15 mouse cellular contexts compared by ENCODE assay signal in genomic region chr2:28606601-28607340, GRCm38 (mm10). TPM values are rescaled to one million over a fixed set of nuclear protein-coding genes. Genes with fewer than 3 reads are reported as not detected.
DNase-seq lines count a peak whose midpoint lies in the region; ATAC-seq and TF ChIP-seq lines count a peak whose summit lies in the region.
"Had no signal": no experiment of that assay in that cellular context is flagged by ENCODE, and none has a peak within 500 bp of the region (broad histone marks: within the 10 kb centered on the region; RNA-seq: fewer than 3 reads in every experiment).

No protein-coding gene starts in this region.

- H3K36me3 ChIP-seq in intestine, embryonic 14.5 days (ENCODE audit: control insufficient read depth, insufficient read depth, low read length), result no peaks in the 10 kb centered on the region
- H3K36me3 ChIP-seq in intestine, embryonic 16.5 days (ENCODE audit: control insufficient read depth, insufficient read depth, low read length), result no peaks in the 10 kb centered on the region
- no peaks in the 10 kb centered on the region for H3K36me3 ChIP-seq in ES-E14 (ENCODE audit: control insufficient read depth, insufficient read depth, low read length, poor library complexity, severe bottlenecking)
- peaks cover 27% of the 10 kb centered on the region for H3K36me3 ChIP-seq in liver, postnatal 0 days (replicated peaks; ENCODE audit: insufficient read depth, low read length)
- H3K36me3 ChIP-seq: neural tube, embryonic 12.5 days had no signal

- TF ChIP-seq POLR2A in cortical plate, adult 2 months (IDR thresholded peaks at IDR 0.05; ENCODE audit: extremely low read depth, insufficient read depth, low read length), result no peak

- TF ChIP-seq EP300 in liver, postnatal 0 days (IDR thresholded peaks at IDR 0.05; ENCODE audit: low read depth), result peak; percentile 49; the same call in 1 of the 2 replicates

- H3K9ac ChIP-seq in intestine, embryonic 14.5 days (ENCODE audit: low read length), result no peak overlapping the region
- no peak overlapping the region for H3K9ac ChIP-seq in intestine, embryonic 16.5 days (ENCODE audit: low read depth, low read length)
- peak overlapping the region; percentile 24; the same call in 1 of the 2 replicates for H3K9ac ChIP-seq in ES-E14 (ENCODE audit: insufficient read depth, low read depth, low read length, poor library complexity, severe bottlenecking)
- H3K9ac ChIP-seq in liver, postnatal 0 days (replicated peaks), result no peak overlapping the region
- H3K9ac ChIP-seq: neural tube, embryonic 12.5 days had no signal

- ATAC-seq in intestine, embryonic 14.5 days (replicated peaks; ENCODE audit: low FRiP score, low TSS enrichment, low read depth), result 0 out of 2 replicates have a peak, but pooled peaks have one; percentile 15
- no peak for ATAC-seq in intestine, embryonic 16.5 days
- no peak for ATAC-seq in liver, postnatal 0 days
- ATAC-seq in frontal cortex, adult (ENCODE audit: low TSS enrichment), result no peak

- no peak overlapping the region for H3K4me2 ChIP-seq in intestine, embryonic 14.5 days (ENCODE audit: low read length)
- no peak overlapping the region for H3K4me2 ChIP-seq in intestine, embryonic 16.5 days (ENCODE audit: low read depth, low read length)
- H3K4me2 ChIP-seq in liver, postnatal 0 days (ENCODE audit: low read depth, low read length), result no peak overlapping the region
- H3K4me2 ChIP-seq: neural tube, embryonic 12.5 days had no signal

- no peaks in the 10 kb centered on the region for H3K27me3 ChIP-seq in intestine, embryonic 14.5 days (replicated peaks; ENCODE audit: control insufficient read depth, insufficient read depth, low read length)
- no peaks in the 10 kb centered on the region for H3K27me3 ChIP-seq in intestine, embryonic 16.5 days (replicated peaks; ENCODE audit: control insufficient read depth, insufficient read depth, low read length)
- H3K27me3 ChIP-seq in liver, postnatal 0 days (ENCODE audit: insufficient read depth, low read length), result no peaks in the 10 kb centered on the region
- H3K27me3 ChIP-seq: neural tube, embryonic 12.5 days had no signal

- in situ Hi-C loops in ES-E14 (cut with MboI; ENCODE audit: low sequenced_read_pairs in 2 of 2, unreplicated experiment in 2 of 2), result no loop called here

- 59% methylated on average over 8 of the region's 8 CpGs for WGBS in intestine, embryonic 14.5 days
- WGBS in intestine, embryonic 16.5 days, result 65% methylated on average over 8 of the region's 8 CpGs
- WGBS in liver, postnatal 0 days (ENCODE audit: insufficient replicate concordance), result 62% methylated on average over 8 of the region's 8 CpGs

- H3K9me3 ChIP-seq in intestine, embryonic 14.5 days (ENCODE audit: control insufficient read depth, low read length), result no peaks in the 10 kb centered on the region
- H3K9me3 ChIP-seq in intestine, embryonic 16.5 days (ENCODE audit: control insufficient read depth, low read length), result no peaks in the 10 kb centered on the region
- no peaks in the 10 kb centered on the region for H3K9me3 ChIP-seq in ES-E14 (ENCODE audit: control insufficient read depth, insufficient read depth, low read depth, low read length)
- no peaks in the 10 kb centered on the region for H3K9me3 ChIP-seq in liver, postnatal 0 days (ENCODE audit: low read length)
- H3K9me3 ChIP-seq: neural tube, embryonic 12.5 days had no signal

- H3K4me3 ChIP-seq in intestine, embryonic 14.5 days (ENCODE audit: low read depth, low read length), result no peak overlapping the region
- no peak overlapping the region for H3K4me3 ChIP-seq in intestine, embryonic 16.5 days (ENCODE audit: low read length)
- H3K4me3 ChIP-seq in ES-E14 (ENCODE audit: insufficient read depth in 1 of 2, low read depth in 1 of 2, low read length in 2 of 2, poor library complexity in 1 of 2, severe bottlenecking in 1 of 2), result no peak overlapping the region
- H3K4me3 ChIP-seq in cortical plate, adult 2 months (ENCODE audit: insufficient read depth, low read length), result no peak overlapping the region
- no peak overlapping the region for H3K4me3 ChIP-seq in liver, postnatal 0 days (ENCODE audit: low read depth, low read length)
- H3K4me3 ChIP-seq: neural tube, embryonic 12.5 days had no signal

- H3K27ac ChIP-seq in intestine, embryonic 14.5 days (ENCODE audit: low read depth), result no peak overlapping the region
- no peak overlapping the region for H3K27ac ChIP-seq in intestine, embryonic 16.5 days (ENCODE audit: low read length)
- peak overlapping the region; percentile 26; the same call in 1 of the 2 replicates for H3K27ac ChIP-seq in ES-E14 (ENCODE audit: insufficient read depth, low read depth, low read length, poor library complexity, severe bottlenecking)
- no peak overlapping the region for H3K27ac ChIP-seq in cortical plate, adult 2 months (ENCODE audit: insufficient read depth, low read length)
- peak overlapping the region; percentile 78 for H3K27ac ChIP-seq in liver, postnatal 0 days (ENCODE audit: low read depth)
- H3K27ac ChIP-seq: neural tube, embryonic 12.5 days had no signal

- no peak for DNase-seq in intestine, embryonic 14.5 days (ENCODE audit: low spot score)
- no peak for DNase-seq in ES-E14 (ENCODE audit: low read depth, low spot score)
- DNase-seq in liver, postnatal 0 days, result peak; percentile 26
- DNase-seq in right cerebral cortex, postnatal 36 days (ENCODE audit: low spot score in 2 of 2), result no peak
- DNase-seq: kidney, postnatal 25 days; right cerebral cortex, postnatal 4 days; thymus, adult 2 months had no signal

- peak; percentile 31; the same call in 1 of the 2 replicates for TF ChIP-seq CTCF in cortical plate, adult 2 months (IDR thresholded peaks at IDR 0.05; ENCODE audit: extremely low read depth, insufficient read depth, low read length)
- TF ChIP-seq CTCF in liver, postnatal 0 days (IDR thresholded peaks at IDR 0.05; ENCODE audit: low read depth), result peak; percentile 65

- H3K4me1 ChIP-seq in intestine, embryonic 14.5 days (replicated peaks; ENCODE audit: control insufficient read depth, insufficient read depth, low read length), result no peaks in the 10 kb centered on the region
- peaks cover 2% of the 10 kb centered on the region; the same call in 1 of the 2 replicates for H3K4me1 ChIP-seq in intestine, embryonic 16.5 days (ENCODE audit: control insufficient read depth, insufficient read depth, low read length)
- H3K4me1 ChIP-seq in ES-E14 (ENCODE audit: control insufficient read depth in 2 of 2, insufficient read depth in 2 of 2, low read length in 2 of 2, poor library complexity in 1 of 2), result peaks cover 0 to 30% of the 10 kb centered on the region in 2 experiments; a peak in 2 of 4 replicates
- no peaks in the 10 kb centered on the region for H3K4me1 ChIP-seq in cortical plate, adult 2 months (ENCODE audit: control insufficient read depth, insufficient read depth, low read length)
- peaks cover 24% of the 10 kb centered on the region for H3K4me1 ChIP-seq in liver, postnatal 0 days (ENCODE audit: insufficient read depth)
- H3K4me1 ChIP-seq: neural tube, embryonic 12.5 days had no signal

TF ChIP-seq in ES-E14, 5 proteins besides CTCF, POLR2A, EP300 and RAD21:
- no peak for TF ChIP-seq CHD2 (IDR thresholded peaks at IDR 0.05; ENCODE audit: low read depth, low read length)
- no peak for TF ChIP-seq MAFK (IDR thresholded peaks at IDR 0.05; ENCODE audit: insufficient read depth, low read depth, low read length)
- TF ChIP-seq ZNF384 (IDR thresholded peaks at IDR 0.05; ENCODE audit: low read depth, low read length), result no peak
- TF ChIP-seq HCFC1 (IDR thresholded peaks at IDR 0.05; ENCODE audit: borderline replicate concordance, insufficient read depth, low read length), result no peak
- TF ChIP-seq ZC3H11A (IDR thresholded peaks at IDR 0.05; ENCODE audit: borderline replicate concordance, low read depth, low read length), result no peak

RNA-seq across cellular contexts. Expression of gene Gfi1b, which starts 15.0 kb away (rescaled TPM):
- polyA plus RNA-seq in intestine, embryonic 14.5 days (2014; fragmentation: Nextera tagmentation; extraction: Ambion mirVana), result 0.27 TPM in 1 of 2 replicates, not detected in the other
- polyA plus RNA-seq in intestine, embryonic 16.5 days (2015; fragmentation: Nextera tagmentation; extraction: Ambion mirVana), result 1.1 and 2.5 TPM in 2 replicates
- total RNA-seq in ES-E14 (2012; rRNA removed), result not detected in 2 replicates
- not detected in 2 replicates for polyA plus RNA-seq in cortical plate, adult 2 months (2012; rRNA removed)
- 48.9 and 52.2 TPM in 2 replicates for polyA plus RNA-seq in liver, postnatal 0 days (2015; fragmentation: Nextera tagmentation; extraction: Ambion mirVana)
- total RNA-seq: gastrocnemius, adult 8-10 months had no signal

RNA-seq across cellular contexts. Expression of gene Gtf3c5, which starts 23.2 kb away (rescaled TPM):
- 30.4 and 30.5 TPM in 2 replicates for polyA plus RNA-seq in intestine, embryonic 14.5 days (2014; fragmentation: Nextera tagmentation; extraction: Ambion mirVana)
- polyA plus RNA-seq in intestine, embryonic 16.5 days (2015; fragmentation: Nextera tagmentation; extraction: Ambion mirVana), result 27.5 and 32.2 TPM in 2 replicates
- 20.0 and 22.6 TPM in 2 replicates for total RNA-seq in ES-E14 (2012; rRNA removed)
- 20.7 and 23.3 TPM in 2 replicates for polyA plus RNA-seq in cortical plate, adult 2 months (2012; rRNA removed)
- polyA plus RNA-seq in liver, postnatal 0 days (2015; fragmentation: Nextera tagmentation; extraction: Ambion mirVana), result 4.5 and 5.8 TPM in 2 replicates

RNA-seq across cellular contexts. Expression of gene Tsc1, which starts 34.3 kb away (rescaled TPM):
- 17.2 and 19.4 TPM in 2 replicates for polyA plus RNA-seq in intestine, embryonic 14.5 days (2014; fragmentation: Nextera tagmentation; extraction: Ambion mirVana)
- 12.6 and 13.8 TPM in 2 replicates for polyA plus RNA-seq in intestine, embryonic 16.5 days (2015; fragmentation: Nextera tagmentation; extraction: Ambion mirVana)
- 14.9 and 18.3 TPM in 2 replicates for total RNA-seq in ES-E14 (2012; rRNA removed)
- polyA plus RNA-seq in cortical plate, adult 2 months (2012; rRNA removed), result 36.1 and 38.7 TPM in 2 replicates
- polyA plus RNA-seq in liver, postnatal 0 days (2015; fragmentation: Nextera tagmentation; extraction: Ambion mirVana), result 3.7 TPM in 2 replicates

RNA-seq across cellular contexts. Expression of gene Cel, which starts 43.6 kb away (rescaled TPM):
- 67.3 TPM in 1 of 2 replicates, not detected in the other for polyA plus RNA-seq in intestine, embryonic 14.5 days (2014; fragmentation: Nextera tagmentation; extraction: Ambion mirVana)
- 383 and 542 TPM in 2 replicates for polyA plus RNA-seq in intestine, embryonic 16.5 days (2015; fragmentation: Nextera tagmentation; extraction: Ambion mirVana)
- not detected in 2 replicates for total RNA-seq in ES-E14 (2012; rRNA removed)
- 0.06 and 0.08 TPM in 2 replicates for polyA plus RNA-seq in cortical plate, adult 2 months (2012; rRNA removed)
- polyA plus RNA-seq in liver, postnatal 0 days (2015; fragmentation: Nextera tagmentation; extraction: Ambion mirVana), result 4.7 TPM in 1 of 2 replicates, not detected in the other
- total RNA-seq: gastrocnemius, adult 8-10 months; hematopoietic stem cell, adult 5-6 weeks; megakaryocyte, adult 5-6 weeks had no signal
- polyA plus RNA-seq: limb, embryonic 11.5 days; neural tube, embryonic 12.5 days had no signal

Comparison
In these comparisons a context has a peak if more than half of its experiments do, and no peak if none do; other contexts are left out.
1. H3K27ac ChIP-seq: peak in ES-E14 (single experiment) and liver, postnatal 0 days (single experiment); none in intestine, embryonic 14.5 days (single experiment), intestine, embryonic 16.5 days (single experiment) and cortical plate, adult 2 months (single experiment).
2. RNA of gene Gfi1b, which starts 15.0 kb away (polyA plus RNA-seq): 48.9 to 52.2 TPM in liver, postnatal 0 days; 1.1 to 2.5 TPM in intestine, embryonic 16.5 days, 0.27 TPM in intestine, embryonic 14.5 days and not detected in cortical plate, adult 2 months; every median in the first group is over 10 times any median in the second.